Mouse (Mus musculus) right cerebral cortex, postnatal 36 days (tissue): Measurements from ENCODE around the gene Ncapg.
A peak's percentile ranks its signal among the peaks of the same experiment; 100 is the strongest.
"Not testable (repeated sequence)": the region's sequence is repeated elsewhere in the genome, so short reads cannot be mapped to it uniquely, and the experiment has no call there.

ENCODE experiments used
- DNase-seq, 2 experiments: peaks; one replicate each; pipeline ENCODE4 v3.0.0; 2022; ENCODE audit warnings: low spot score in 2 of 2, mixed read lengths in 1 of 2

The Ncapg gene

DNA sequence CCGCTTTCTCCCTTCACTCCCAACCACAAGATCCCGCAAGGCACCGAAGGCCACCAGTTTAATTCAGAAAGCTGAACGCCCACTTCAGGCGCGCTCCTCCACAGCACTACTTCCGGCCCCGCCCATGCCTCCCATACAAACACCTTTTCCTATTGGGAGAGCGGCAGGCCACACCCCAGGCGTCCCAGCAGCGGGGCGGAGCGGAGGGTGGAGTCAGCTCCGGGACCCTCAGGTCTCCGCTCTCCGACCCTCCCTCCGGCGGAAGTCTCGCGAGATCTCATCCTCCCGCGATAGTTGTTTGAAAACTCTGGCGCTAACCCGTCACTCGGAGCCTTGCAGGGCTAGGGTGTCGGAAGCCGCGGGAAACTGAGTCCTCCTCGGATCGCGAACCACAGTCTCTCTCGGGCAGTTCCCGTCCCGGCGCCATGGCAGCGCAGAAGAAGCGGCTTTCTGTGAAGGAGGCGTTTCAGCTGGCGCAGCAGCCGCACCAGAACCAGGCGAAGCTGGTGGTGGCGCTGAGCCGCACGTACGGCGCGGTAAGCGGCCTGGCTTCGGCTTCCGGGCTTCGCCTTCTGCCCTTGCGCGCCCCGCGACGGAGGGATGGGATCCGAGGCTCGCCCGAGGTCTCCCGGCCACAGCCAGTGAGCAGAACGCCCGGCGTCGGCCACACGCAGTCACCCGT, at the start of gene Ncapg:
TSS of gene Ncapg (plus strand) at position 322 of the 682 bp plus-strand sequence.
- peak; percentile 97 to 98 for DNase-seq

GRCm38 (mm10) chr5:45621511-45621910, 48.2 kb upstream of the Ncapg start:
- DNase-seq, result no peak

GRCm38 (mm10) chr5:45627771-45628170, 41.9 kb upstream of the Ncapg start:
- DNase-seq, result no peak

- no peak for DNase-seq
These were observed 40.2 kb upstream of the Ncapg start for GRCm38 (mm10) chr5:45629470-45629869.

DNA sequence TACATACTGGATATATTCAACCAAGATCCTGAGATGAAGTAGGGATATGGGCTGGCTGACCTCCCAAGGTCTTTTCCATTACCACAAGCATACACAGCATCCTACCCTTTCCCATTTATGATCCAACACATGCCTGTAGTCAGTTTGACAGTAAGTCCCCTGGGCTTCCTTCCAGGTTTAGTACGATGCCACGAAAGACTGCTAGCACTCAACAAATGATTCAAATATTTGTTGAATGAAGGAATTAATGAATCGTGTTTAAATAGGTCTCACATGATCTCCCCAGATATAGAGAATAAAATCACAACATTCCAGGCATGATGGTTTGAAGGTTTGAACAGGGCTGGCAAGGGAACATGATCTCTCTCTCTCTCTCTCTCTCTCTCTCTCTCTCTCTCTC, 31.3 kb upstream of the Ncapg start:
- no peak for DNase-seq

- DNase-seq, result peak; percentile 81 to 87
These were observed 30.7 kb upstream of the Ncapg start, which contains the start of gene Fam184b for GRCm38 (mm10) chr5:45638806-45639714. Gene Fam184b, minus strand, starts transcription at chr5:45639614.

DNA sequence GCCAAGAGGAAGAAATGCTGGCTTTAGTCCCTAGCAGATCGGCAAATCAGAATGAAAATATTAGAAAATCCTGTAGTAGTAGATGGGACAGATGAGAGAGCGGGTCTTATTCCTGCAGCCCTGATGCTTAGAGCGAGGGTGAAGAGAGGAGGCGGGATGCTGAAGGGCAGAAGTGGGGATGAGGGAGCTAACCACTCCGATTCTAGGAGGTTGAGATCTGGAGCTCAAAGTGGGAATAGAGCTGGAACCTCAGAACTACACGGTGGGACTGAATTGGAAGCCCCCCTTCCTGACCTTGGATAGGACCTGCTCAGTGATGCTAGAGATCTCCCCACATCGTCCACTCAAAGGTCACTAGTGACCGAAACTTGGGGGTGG, 30.0 kb upstream of the Ncapg start:
- no peak for DNase-seq

DNA sequence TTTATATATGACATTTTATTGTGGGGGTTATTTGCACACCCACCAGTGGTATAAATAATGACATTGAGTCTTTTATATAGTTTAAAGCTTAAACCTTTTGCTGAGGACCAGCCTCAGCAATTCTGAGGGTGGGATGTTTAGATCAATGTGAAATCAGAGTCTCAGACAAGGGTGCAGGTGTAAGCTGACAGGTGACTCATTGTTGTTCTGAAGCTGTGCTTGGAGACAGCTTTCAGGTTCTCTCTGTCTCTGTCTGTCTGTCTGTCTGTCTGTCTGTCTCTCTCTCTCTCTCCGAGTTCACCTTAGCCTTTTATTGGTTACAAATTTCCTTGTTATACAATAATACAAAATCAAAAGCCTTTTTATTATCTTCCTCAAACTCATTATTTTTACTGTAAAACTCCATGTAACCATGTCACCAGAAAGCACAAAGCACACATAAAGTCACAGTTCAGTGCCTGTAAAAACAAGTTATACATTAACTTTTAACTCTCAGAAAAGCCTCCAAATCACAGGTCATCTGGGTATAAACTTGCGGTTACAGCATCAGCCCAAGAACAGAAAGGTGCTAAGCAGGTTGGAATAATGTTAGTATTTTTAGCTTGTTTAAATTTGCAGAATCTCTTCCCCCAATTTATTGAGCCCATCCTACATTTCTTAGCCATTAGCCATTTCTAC, 18.6 kb upstream of the Ncapg start:
- DNase-seq, result no peak

- DNase-seq, result not testable (repeated sequence)
These were observed 11.3 kb upstream of the Ncapg start for GRCm38 (mm10) chr5:45658406-45658805.

DNA sequence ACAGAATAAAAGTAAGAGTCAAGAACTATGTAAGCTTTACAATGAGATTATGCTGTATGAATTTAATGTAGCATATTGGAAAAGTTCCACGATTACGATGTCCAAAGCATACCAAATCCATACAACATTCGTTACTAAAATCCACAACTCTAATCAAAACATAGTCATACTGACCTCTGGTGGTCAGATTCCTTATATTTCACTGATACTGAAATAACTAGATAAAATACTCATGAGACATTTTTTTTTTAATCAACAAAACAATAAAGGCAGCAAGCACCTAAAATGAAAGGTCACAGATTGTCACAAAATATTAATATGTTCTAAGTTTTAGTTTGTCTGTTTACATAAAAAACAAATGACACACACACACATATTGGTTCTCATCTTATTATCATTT, 1.4 kb upstream of the Ncapg start:
- no peak for DNase-seq

GRCm38 (mm10) chr5:45668831-45669230, 888 bp upstream of the Ncapg start:
- DNase-seq, result no peak

GRCm38 (mm10) chr5:45669234-45669597, 503 bp upstream of the Ncapg start:
- peak in 1 of 2 experiments; percentile 4 for DNase-seq

- no peak for DNase-seq
These were observed 556 bp downstream of the Ncapg start for GRCm38 (mm10) chr5:45670280-45670670.

GRCm38 (mm10) chr5:45670894-45671494, 1.3 kb downstream of the Ncapg start:
- DNase-seq, result no peak

DNA sequence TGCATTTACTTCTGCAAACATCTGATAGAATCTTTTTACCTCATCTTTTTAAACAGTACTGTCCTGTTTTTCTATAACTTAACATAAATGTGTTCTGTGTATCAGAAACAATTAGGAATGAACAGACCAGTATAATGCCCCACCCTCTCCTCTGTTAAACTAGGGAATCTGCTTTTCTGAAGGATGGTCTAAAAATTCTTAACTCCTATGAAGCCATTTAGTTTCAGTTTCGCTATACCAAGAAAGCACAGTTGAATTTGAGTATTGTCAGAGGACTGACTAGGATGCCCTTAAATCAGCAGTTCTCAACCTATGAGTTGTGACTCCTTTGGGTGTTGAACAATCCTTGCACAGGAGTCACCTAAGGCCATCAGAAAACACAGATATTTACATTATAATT, 5.3 kb downstream of the Ncapg start:
- DNase-seq, result no peak

DNA sequence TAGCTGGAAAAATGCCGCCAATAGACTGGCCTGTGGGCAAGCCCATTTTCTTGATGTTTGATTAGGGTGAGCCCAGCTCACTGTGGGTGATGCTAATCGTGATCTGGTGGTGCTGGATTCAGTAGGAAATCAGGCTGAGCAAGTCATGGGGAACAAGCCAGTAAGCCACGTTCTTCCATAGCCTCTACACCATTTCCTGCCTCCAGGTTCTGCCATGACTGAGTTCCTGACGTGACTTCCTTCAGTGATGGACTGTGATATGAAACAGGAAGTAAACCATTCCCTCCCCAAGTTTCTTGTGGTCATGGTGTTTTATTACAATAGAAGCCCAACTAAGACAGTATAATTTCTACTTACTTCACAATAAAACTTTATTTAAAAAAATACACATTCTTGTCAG, 7.9 kb downstream of the Ncapg start:
- no peak for DNase-seq

- DNase-seq, result no peak
These were observed 10.2 kb downstream of the Ncapg start for GRCm38 (mm10) chr5:45679955-45680354.

GRCm38 (mm10) chr5:45683388-45683787, 13.7 kb downstream of the Ncapg start:
- DNase-seq, result no peak

DNA sequence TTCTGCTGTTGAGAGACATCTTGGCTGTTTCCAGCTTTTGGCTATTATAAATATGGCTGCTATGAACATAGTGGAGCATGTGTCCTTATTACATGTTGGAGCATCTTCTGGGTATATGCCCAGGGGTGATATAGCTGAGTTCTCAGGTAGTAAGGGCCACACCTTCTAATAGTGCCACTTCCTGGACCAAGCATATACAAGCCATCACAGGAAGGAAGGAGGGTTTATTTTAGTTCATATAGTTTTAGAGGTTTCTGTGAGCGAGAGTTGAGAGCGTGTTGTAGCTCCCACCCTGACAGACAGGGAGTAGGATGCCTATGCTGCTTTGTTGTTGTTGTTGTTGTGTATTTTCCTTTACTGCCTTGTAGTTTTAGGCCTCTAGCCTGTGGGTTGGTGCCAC, 15.5 kb downstream of the Ncapg start:
- no peak for DNase-seq

- no peak for DNase-seq
These were observed 16.5 kb downstream of the Ncapg start for GRCm38 (mm10) chr5:45686223-45686622.

DNA sequence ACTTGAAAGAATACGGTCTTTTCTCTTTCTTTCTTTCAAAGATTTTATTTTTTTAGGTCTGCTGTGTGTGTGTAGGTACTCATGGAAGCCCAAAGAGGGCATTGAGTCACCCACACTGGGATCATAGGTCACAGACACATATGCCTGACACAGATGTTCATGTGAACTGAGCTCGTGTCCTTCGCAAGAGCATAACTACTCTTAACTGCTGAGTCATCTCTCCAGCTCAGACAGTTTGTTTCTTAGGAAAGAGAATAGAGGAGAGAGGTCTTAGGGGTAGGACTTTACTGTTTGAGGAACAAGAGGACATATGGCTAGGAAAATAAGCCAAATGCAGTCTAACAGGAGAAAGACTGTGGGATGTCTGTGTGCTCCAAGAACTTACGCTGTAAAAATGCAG, 19.4 kb downstream of the Ncapg start:
- no peak for DNase-seq

GRCm38 (mm10) chr5:45690802-45691201, 21.1 kb downstream of the Ncapg start:
- DNase-seq, result no peak
